In the genomic region with DNA sequence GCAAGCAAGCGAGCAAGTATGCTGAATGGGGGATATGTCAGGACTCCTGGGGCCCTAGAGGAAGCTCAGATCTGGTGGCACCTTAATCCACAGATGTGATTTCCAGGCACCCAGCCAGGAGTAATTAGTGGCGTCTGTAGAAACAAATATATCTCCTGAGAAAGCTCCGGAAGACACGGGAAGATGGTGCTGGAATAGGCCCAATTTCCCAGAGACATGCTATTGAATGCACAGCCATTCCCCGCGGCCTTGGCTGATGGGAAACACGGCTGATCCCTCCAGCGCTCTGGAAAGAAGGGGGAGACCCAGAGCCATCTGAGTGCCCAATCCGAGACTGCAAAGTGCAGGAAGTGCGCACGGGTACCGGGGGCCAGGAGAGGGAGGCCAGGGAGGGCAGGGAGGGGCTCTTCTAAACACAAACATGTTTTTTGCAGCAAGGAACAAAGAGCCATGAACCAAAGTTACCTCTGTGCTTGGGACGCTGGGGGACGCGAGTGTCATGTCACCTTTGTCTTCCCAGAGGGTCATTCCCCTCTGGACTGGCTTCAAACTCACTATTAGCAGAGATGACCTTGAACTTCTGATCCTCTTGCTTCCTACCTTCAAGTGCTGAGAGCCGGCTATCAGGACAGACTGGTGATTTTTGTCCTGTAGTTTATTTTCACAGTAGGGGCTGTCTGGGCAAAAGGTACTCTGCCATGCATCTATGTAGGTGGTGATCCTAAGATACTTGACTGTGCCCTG, we compare ENCODE assay signal across 8 mouse cellular contexts. TPM values are rescaled to one million over a fixed set of nuclear protein-coding genes. Genes with fewer than 3 reads are reported as not detected.
A peak's percentile ranks its signal among the peaks of the same experiment; 100 is the strongest.
DNase-seq lines count a peak whose midpoint lies in the region; ATAC-seq and TF ChIP-seq lines count a peak whose summit lies in the region.

No protein-coding gene starts in this region.

- intact Hi-C loops in left cerebral cortex, postnatal 25 days (cut with DNase I), result no loop called here

- peak; percentile 66 for DNase-seq in forebrain, postnatal 0 days
- DNase-seq in adrenal gland, postnatal 36 days, result peak; percentile 46 to 60
- DNase-seq in left cerebral cortex, postnatal 25 days (ENCODE audit: low spot score in 2 of 2), result peak; percentile 32 to 44
- DNase-seq in c-Kit-positive CD71-positive TER-119-positive erythroid progenitor cells, embryonic 14.5 days (ENCODE audit: low spot score), result no peak
- no peak for DNase-seq in urinary bladder, adult 18-20 months (ENCODE audit: low spot score in 2 of 2)
- no peak for DNase-seq in natural killer cell, adult 2 months (ENCODE audit: low spot score in 2 of 2)

- WGBS in forebrain, postnatal 0 days, result 60% methylated on average over 16 of the region's 16 CpGs
- WGBS in forebrain, embryonic 12.5 days, result 86% methylated on average over 16 of the region's 16 CpGs
- 76% methylated on average over 16 of the region's 16 CpGs for WGBS in heart, embryonic 13.5 days

- no peak overlapping the region for H3K4me2 ChIP-seq in forebrain, postnatal 0 days (ENCODE audit: low read depth)
- H3K4me2 ChIP-seq in forebrain, embryonic 12.5 days, result no peak overlapping the region
- no peak overlapping the region for H3K4me2 ChIP-seq in heart, embryonic 13.5 days

- H3K36me3 ChIP-seq in forebrain, postnatal 0 days (ENCODE audit: insufficient read depth), result no peaks in the 10 kb centered on the region
- no peaks in the 10 kb centered on the region for H3K36me3 ChIP-seq in forebrain, embryonic 12.5 days (replicated peaks)
- H3K36me3 ChIP-seq in heart, embryonic 13.5 days, result peaks cover 4% of the 10 kb centered on the region; the same call in 1 of the 2 replicates

- H3K9me3 ChIP-seq in forebrain, postnatal 0 days (ENCODE audit: low read length), result no peaks in the 10 kb centered on the region
- H3K9me3 ChIP-seq in forebrain, embryonic 12.5 days, result no peaks in the 10 kb centered on the region
- no peaks in the 10 kb centered on the region for H3K9me3 ChIP-seq in heart, embryonic 13.5 days

- H3K27me3 ChIP-seq in forebrain, postnatal 0 days (ENCODE audit: insufficient read depth, low read length), result no peaks in the 10 kb centered on the region
- H3K27me3 ChIP-seq in forebrain, embryonic 12.5 days, result no peaks in the 10 kb centered on the region
- H3K27me3 ChIP-seq in heart, embryonic 13.5 days (replicated peaks), result no peaks in the 10 kb centered on the region

- H3K4me1 ChIP-seq in forebrain, postnatal 0 days (ENCODE audit: insufficient read depth), result no peaks in the 10 kb centered on the region
- 0 out of 2 replicates have a peak, but pooled peaks cover 3% of the 10 kb centered on the region for H3K4me1 ChIP-seq in forebrain, embryonic 12.5 days
- peaks cover 61% of the 10 kb centered on the region for H3K4me1 ChIP-seq in heart, embryonic 13.5 days

- ATAC-seq in forebrain, postnatal 0 days, result peak; percentile 56
- ATAC-seq in forebrain, embryonic 12.5 days (ENCODE audit: low FRiP score), result no peak
- no peak for ATAC-seq in heart, embryonic 13.5 days (ENCODE audit: extremely low read depth, insufficient number of reproducible peaks, low FRiP score, low TSS enrichment)

- H3K27ac ChIP-seq in forebrain, postnatal 0 days (ENCODE audit: low read depth, low read length), result peak overlapping the region; percentile 15; the same call in 1 of the 2 replicates
- no peak overlapping the region for H3K27ac ChIP-seq in forebrain, embryonic 12.5 days
- H3K27ac ChIP-seq in heart, embryonic 13.5 days (replicated peaks), result peak overlapping the region; percentile 43

- TF ChIP-seq CTCF in forebrain, postnatal 0 days (IDR thresholded peaks at IDR 0.05; ENCODE audit: low read depth), result no peak

- H3K9ac ChIP-seq in forebrain, postnatal 0 days, result no peak overlapping the region
- no peak overlapping the region for H3K9ac ChIP-seq in forebrain, embryonic 12.5 days
- H3K9ac ChIP-seq in heart, embryonic 13.5 days, result no peak overlapping the region

- H3K4me3 ChIP-seq in forebrain, postnatal 0 days (ENCODE audit: low read depth, low read length), result no peak overlapping the region
- H3K4me3 ChIP-seq in forebrain, embryonic 12.5 days (replicated peaks), result no peak overlapping the region
- H3K4me3 ChIP-seq in heart, embryonic 13.5 days, result no peak overlapping the region

RNA-seq across cellular contexts. Expression of a gene that starts 21.7 kb away (rescaled TPM):
- total RNA-seq in forebrain, postnatal 0 days (2014; rRNA removed), result 45.2 and 52.7 TPM in 2 replicates
- 53.5 and 55.9 TPM in 2 replicates for polyA plus RNA-seq in forebrain, postnatal 0 days (2015; fragmentation: Nextera tagmentation; extraction: Ambion mirVana)
- 31.5 and 38.7 TPM in 2 replicates for polyA plus RNA-seq in forebrain, embryonic 12.5 days (2016; fragmentation: Nextera tagmentation; extraction: Ambion mirVana)
- 1,000 to 10,000 TPM; 1,867 to 4,652 TPM for total RNA-seq in adrenal gland, postnatal 36 days (2021)
- polyA plus RNA-seq in heart, embryonic 13.5 days (2015; fragmentation: Nextera tagmentation; extraction: Ambion mirVana), result 65.6 and 69.7 TPM in 2 replicates
- 10 to 100 TPM; 24.6 to 28.9 TPM for total RNA-seq in left cerebral cortex, postnatal 25 days (2021)

Comparison
In these comparisons a context has a peak if more than half of its experiments do, and no peak if none do; other contexts are left out.
1. DNase-seq: peak in forebrain, postnatal 0 days (single experiment), adrenal gland, postnatal 36 days (2 of 2) and left cerebral cortex, postnatal 25 days (2 of 2); none in c-Kit-positive CD71-positive TER-119-positive erythroid progenitor cells, embryonic 14.5 days (single experiment), urinary bladder, adult 18-20 months (0 of 2) and natural killer cell, adult 2 months (0 of 2).
2. RNA of a gene that starts 21.7 kb away (total RNA-seq): 1,867 to 4,652 TPM in adrenal gland, postnatal 36 days; 45.2 to 52.7 TPM in forebrain, postnatal 0 days and 24.6 to 28.9 TPM in left cerebral cortex, postnatal 25 days; every median in the first group is over 10 times any median in the second.